Mouse (Mus musculus) MEL (cell line): ENCODE data around the gene Cdh13. TPM values are rescaled to one million over a fixed set of nuclear protein-coding genes. Genes with fewer than 3 reads are reported as not detected.

Source experiments
- DNase-seq: peaks from one replicate; pipeline ENCODE4 v3.0.0; 2011; ENCODE audit warnings: low read depth, low spot score
- H3K27ac ChIP-seq: 2 replicates; pipeline ENCODE4 v1.5.1; 2012; ENCODE audit warnings: low read depth, mild to moderate bottlenecking, control low read depth, low read length, moderate library complexity; ENCODE audit not compliant: control insufficient read depth
- H3K27me3 ChIP-seq, 2 experiments: fragments of 150-350 bp in 1 of 2; sonication (generic) in 1 of 2; 2 replicates each; pipeline ENCODE4 v1.6.1; 2012; ENCODE audit warnings: low read length in 2 of 2, mild to moderate bottlenecking in 2 of 2, improper control_type of control experiment in 1 of 2, moderate library complexity in 1 of 2; ENCODE audit not compliant: insufficient read depth in 2 of 2, control insufficient read depth in 1 of 2
- H3K36me3 ChIP-seq, 2 experiments: 2 replicates each; pipeline ENCODE4 v1.6.1; 2012 to 2014; ENCODE audit warnings: low read length in 2 of 2, improper control_type of control experiment in 1 of 2, inconsistent platforms in 1 of 2, mild to moderate bottlenecking in 1 of 2; ENCODE audit not compliant: insufficient read depth in 2 of 2, control insufficient read depth in 1 of 2
- H3K4me1 ChIP-seq, 2 experiments: fragments of 150-350 bp in 1 of 2; sonication (generic) in 1 of 2; 2 replicates each; pipeline ENCODE4 v1.6.1; 2012; ENCODE audit warnings: low read length in 2 of 2, improper control_type of control experiment in 1 of 2, mild to moderate bottlenecking in 1 of 2; ENCODE audit not compliant: insufficient read depth in 2 of 2, control insufficient read depth in 1 of 2
- H3K4me3 ChIP-seq, 2 experiments: fragments of 150-350 bp in 1 of 2; sonication (generic) in 1 of 2; 2 replicates each; pipeline ENCODE4 v1.5.1; 2012; ENCODE audit warnings: low read depth in 2 of 2, low read length in 2 of 2, mild to moderate bottlenecking in 2 of 2, moderate library complexity in 2 of 2, control low read depth in 1 of 2, improper control_type of control experiment in 1 of 2; ENCODE audit not compliant: control insufficient read depth in 1 of 2, insufficient read depth in 1 of 2
- H3K79me2 ChIP-seq: 2 replicates; pipeline ENCODE4 v1.6.1; 2012; ENCODE audit warnings: mild to moderate bottlenecking, low read length, moderate library complexity; ENCODE audit not compliant: control insufficient read depth, poor library complexity, insufficient read depth
- H3K9ac ChIP-seq: 2 replicates; pipeline ENCODE4 v1.6.1; 2012; ENCODE audit warnings: low read depth, mild to moderate bottlenecking, control low read depth, low read length, moderate library complexity; ENCODE audit not compliant: control insufficient read depth, poor library complexity, severe bottlenecking
- H3K9me3 ChIP-seq: fragments of 150-350 bp; sonication (generic); replicated peaks from 2 replicates; pipeline ENCODE4 v1.6.1; 2012; ENCODE audit warnings: mild to moderate bottlenecking, low read length, improper control_type of control experiment, moderate library complexity; ENCODE audit not compliant: insufficient read depth
- BHLHE40 ChIP-seq: IDR thresholded peaks from 2 replicates; pipeline ENCODE4 v1.6.1; 2012; ENCODE audit warnings: low read depth, mild to moderate bottlenecking, inconsistent platforms, low read length, improper control_type of control experiment, borderline replicate concordance
- CTCF ChIP-seq, 3 experiments: IDR thresholded peaks in 2 of 3; conservative IDR thresholded peaks in 1 of 3; 2 replicates each; pipeline ENCODE4 v1.5.1; 2011 to 2012; ENCODE audit warnings: low read length in 3 of 3, low read depth in 2 of 3, mild to moderate bottlenecking in 2 of 3, improper control_type of control experiment in 1 of 3, inconsistent platforms in 1 of 3, mixed read lengths in 1 of 3, moderate library complexity in 1 of 3; ENCODE audit not compliant: control insufficient read depth in 1 of 3, insufficient read depth in 1 of 3, poor library complexity in 1 of 3, severe bottlenecking in 1 of 3
- ELF1 ChIP-seq: IDR thresholded peaks from 2 replicates; pipeline ENCODE4 v1.6.1; 2014; ENCODE audit warnings: low read depth, mild to moderate bottlenecking, inconsistent platforms, low read length, improper control_type of control experiment, moderate library complexity
- GABPA ChIP-seq: IDR thresholded peaks from 2 replicates; pipeline ENCODE4 v1.6.1; 2012; ENCODE audit warnings: low read depth, mild to moderate bottlenecking, inconsistent platforms, low read length, improper control_type of control experiment, moderate library complexity
- GATA1 ChIP-seq: IDR thresholded peaks from 2 replicates; pipeline ENCODE4 v1.6.1; 2011; ENCODE audit warnings: low read depth, low read length, improper control_type of control experiment
- HCFC1 ChIP-seq: IDR thresholded peaks from 2 replicates; pipeline ENCODE4 v1.6.1; 2012; ENCODE audit warnings: low read depth, mild to moderate bottlenecking, inconsistent platforms, low read length, improper control_type of control experiment, moderate library complexity
- JUND ChIP-seq: IDR thresholded peaks from 2 replicates; pipeline ENCODE4 v1.6.1; 2011; ENCODE audit warnings: low read depth, mild to moderate bottlenecking, improper control_type of control experiment, low read length
- MAX ChIP-seq: IDR thresholded peaks from 2 replicates; pipeline ENCODE4 v1.6.1; 2011; ENCODE audit warnings: low read length, improper control_type of control experiment
- MAZ ChIP-seq: IDR thresholded peaks from 2 replicates; pipeline ENCODE4 v1.6.1; 2012; ENCODE audit warnings: low read depth, mild to moderate bottlenecking, inconsistent platforms, low read length, improper control_type of control experiment
- MEF2A ChIP-seq: IDR thresholded peaks from 2 replicates; pipeline ENCODE4 v1.6.1; 2014; ENCODE audit warnings: low read depth, mild to moderate bottlenecking, inconsistent platforms, low read length, improper control_type of control experiment; ENCODE audit not compliant: poor library complexity, insufficient replicate concordance, severe bottlenecking; ENCODE audit errors: extremely low read depth
- MXI1 ChIP-seq: IDR thresholded peaks from 2 replicates; pipeline ENCODE4 v1.6.1; 2011; ENCODE audit warnings: mild to moderate bottlenecking, low read depth, low read length, improper control_type of control experiment
- MYB ChIP-seq: IDR thresholded peaks from 2 replicates; pipeline ENCODE4 v1.6.1; 2011; ENCODE audit warnings: mild to moderate bottlenecking, low read depth, low read length, improper control_type of control experiment
- NELFE ChIP-seq: IDR thresholded peaks from 2 replicates; pipeline ENCODE4 v1.6.1; 2011; ENCODE audit warnings: low read depth, low read length, improper control_type of control experiment
- NRF1 ChIP-seq: IDR thresholded peaks from 2 replicates; pipeline ENCODE4 v1.6.1; 2014; ENCODE audit warnings: low read depth, mild to moderate bottlenecking, inconsistent platforms, low read length, improper control_type of control experiment, moderate library complexity; ENCODE audit not compliant: poor library complexity, insufficient read depth, severe bottlenecking
- POLR2A ChIP-seq, 2 experiments: IDR thresholded peaks; 2 replicates each; pipeline ENCODE4 v1.6.1; 2011 to 2012; ENCODE audit warnings: low read length in 2 of 2, mild to moderate bottlenecking in 2 of 2, control low read depth in 1 of 2, improper control_type of control experiment in 1 of 2, low read depth in 1 of 2, moderate library complexity in 1 of 2; ENCODE audit not compliant: control insufficient read depth in 1 of 2, insufficient read depth in 1 of 2, poor library complexity in 1 of 2
- POLR2AphosphoS2 ChIP-seq: IDR thresholded peaks from 2 replicates; pipeline ENCODE4 v1.6.1; 2011; ENCODE audit warnings: low read length, improper control_type of control experiment
- POLR2AphosphoS5 ChIP-seq: IDR thresholded peaks from 2 replicates; pipeline ENCODE4 v1.6.1; 2012; ENCODE audit warnings: low read depth, borderline replicate concordance, mild to moderate bottlenecking, inconsistent platforms, low read length, moderate library complexity, mixed read lengths
- SIN3A ChIP-seq: IDR thresholded peaks from 2 replicates; pipeline ENCODE4 v1.6.1; 2012; ENCODE audit warnings: low read length, improper control_type of control experiment, inconsistent platforms
- TAL1 ChIP-seq: IDR thresholded peaks from 2 replicates; pipeline ENCODE4 v1.6.1; 2012; ENCODE audit warnings: mild to moderate bottlenecking, inconsistent platforms, low read length, moderate library complexity, mixed read lengths
- UBTF ChIP-seq: IDR thresholded peaks from 2 replicates; pipeline ENCODE4 v1.6.1; 2012; ENCODE audit warnings: low read depth, mild to moderate bottlenecking, inconsistent platforms, low read length, improper control_type of control experiment, moderate library complexity, borderline replicate concordance; ENCODE audit not compliant: insufficient read depth
- USF2 ChIP-seq, 2 experiments: IDR thresholded peaks; 2 replicates each; pipeline ENCODE4 v1.6.1; 2011 to 2012; ENCODE audit warnings: improper control_type of control experiment in 2 of 2, low read length in 2 of 2, borderline replicate concordance in 1 of 2, inconsistent platforms in 1 of 2, low read depth in 1 of 2, mild to moderate bottlenecking in 1 of 2; ENCODE audit not compliant: insufficient read depth in 1 of 2
- ZC3H11A ChIP-seq: IDR thresholded peaks from 2 replicates; pipeline ENCODE4 v1.6.1; 2012; ENCODE audit warnings: low read depth, mild to moderate bottlenecking, inconsistent platforms, low read length, improper control_type of control experiment
- ZKSCAN1 ChIP-seq: IDR thresholded peaks from 2 replicates; pipeline ENCODE4 v1.6.1; 2012; ENCODE audit warnings: low read depth, mild to moderate bottlenecking, inconsistent platforms, low read length, improper control_type of control experiment, moderate library complexity
- ZNF384 ChIP-seq: IDR thresholded peaks from 2 replicates; pipeline ENCODE4 v1.6.1; 2012; ENCODE audit warnings: low read depth, mild to moderate bottlenecking, inconsistent platforms, low read length, improper control_type of control experiment
- polyA plus RNA-seq, 2 experiments: library from polyadenylated mRNA; stranded (reverse) in 1 of 2; unstranded in 1 of 2; fragments of >175 nt in 1 of 2; fragments of >200 nt in 1 of 2; gene quantifications; 2 replicates each; pipeline versions ENCODE4 v1.2.1 to v1.2.4; 2012; ENCODE audit warnings: low replicate concordance in 2 of 2, low read depth in 1 of 2; ENCODE audit not compliant: insufficient read length in 2 of 2, insufficient read depth in 1 of 2, missing spikeins in 1 of 2
- total RNA-seq: library from RNA; depleted of rRNA; stranded (reverse); fragments of 300-350 nt; gene quantifications from 2 replicates; pipeline ENCODE4 v1.2.3, GENCODE M21; 2012

The Cdh13 gene
- total and polyA plus RNA-seq, 3 experiments, result not detected

DNA sequence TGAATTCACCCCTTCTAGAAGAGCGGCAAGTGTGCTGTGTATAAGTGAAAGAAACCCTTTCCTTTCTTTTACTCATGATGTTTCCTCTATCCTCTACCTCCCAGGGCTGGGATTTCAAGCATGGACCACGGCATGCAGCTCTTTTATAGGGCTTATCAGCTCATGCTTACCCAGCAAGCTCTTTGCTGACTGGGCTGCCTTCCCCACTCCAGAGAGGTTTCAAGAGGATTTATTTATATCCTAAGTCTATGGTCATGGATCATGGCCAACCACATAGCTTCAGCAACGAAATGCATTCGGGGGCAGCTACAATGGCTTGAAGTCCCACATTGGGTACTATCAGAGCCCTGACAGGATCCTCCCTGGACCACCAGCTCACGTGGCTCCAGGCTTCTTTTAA is 304.4 kb downstream of the Cdh13 start:
- Histone ChIP-seq H3K36me3 (no peaks in the 10 kb centered on the region), H3K27me3 (no peaks in the 10 kb centered on the region)
- DNase-seq, result no peak
- TF ChIP-seq TAL1 (no peak), HCFC1 (no peak), UBTF (no peak), JUND (no peak), GABPA (no peak), BHLHE40 (no peak)
- TF ChIP-seq, all 39 proteins: peak for 0
- H3K79me2 ChIP-seq, result no peaks in the 10 kb centered on the region
- H3K4me3 ChIP-seq, result no peak overlapping the region
- H3K4me1 ChIP-seq, result no peaks in the 10 kb centered on the region
- H3K9ac ChIP-seq, result no peak overlapping the region
- no peak overlapping the region for H3K27ac ChIP-seq
- H3K9me3 ChIP-seq, result no peaks in the 10 kb centered on the region

DNA sequence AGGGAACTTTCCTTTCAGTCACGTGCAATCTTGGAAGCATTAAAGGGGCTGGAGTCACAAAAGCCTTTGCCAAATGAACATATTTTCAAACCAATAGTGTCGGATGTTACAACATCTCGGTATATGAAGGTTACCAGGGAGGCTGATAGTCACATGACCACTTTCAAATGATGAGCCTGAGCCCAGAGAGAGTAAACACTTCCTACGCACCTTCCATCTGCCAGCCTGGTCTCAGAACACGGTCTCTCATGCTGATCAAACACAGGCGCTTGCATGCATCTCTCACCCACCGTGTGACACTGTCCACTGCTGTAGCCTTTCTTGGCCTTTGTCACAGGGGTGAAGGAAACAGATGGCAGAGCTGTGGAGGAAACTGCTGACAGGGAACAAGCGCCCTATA is 313.3 kb downstream of the Cdh13 start:
- Histone ChIP-seq H3K27me3 (no peaks in the 10 kb centered on the region), H3K9ac (no peak overlapping the region), H3K9me3 (no peaks in the 10 kb centered on the region), H3K79me2 (no peaks in the 10 kb centered on the region), H3K36me3 (no peaks in the 10 kb centered on the region), H3K27ac (no peak overlapping the region), H3K4me1 (no peaks in the 10 kb centered on the region), H3K4me3 (no peak overlapping the region)
- DNase-seq, result no peak
- no peak for TF ChIP-seq POLR2AphosphoS2
- TF ChIP-seq NELFE, result no peak

DNA sequence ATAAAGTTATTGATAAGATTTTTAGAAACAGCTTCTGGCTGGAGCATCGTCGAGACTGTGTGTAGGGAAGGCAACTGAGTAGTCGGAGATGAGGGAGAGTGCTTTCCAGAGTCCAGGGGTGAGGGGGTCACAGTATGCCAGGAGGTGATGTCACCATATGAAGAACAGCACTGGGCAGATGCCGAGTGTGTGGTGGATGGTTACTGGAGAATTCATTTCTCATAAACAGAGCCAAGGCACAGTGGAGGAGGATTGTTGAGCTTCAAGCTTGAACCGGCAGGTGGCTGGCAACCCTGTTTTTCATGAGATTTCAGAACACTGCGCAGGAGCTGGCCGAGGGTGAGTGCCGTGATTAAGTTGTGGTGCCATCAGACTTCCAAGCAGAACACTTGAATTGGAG is 317.8 kb downstream of the Cdh13 start:
- Histone ChIP-seq H3K27me3 (no peaks in the 10 kb centered on the region), H3K9ac (no peak overlapping the region), H3K9me3 (no peaks in the 10 kb centered on the region), H3K36me3 (no peaks in the 10 kb centered on the region), H3K79me2 (no peaks in the 10 kb centered on the region), H3K4me1 (no peaks in the 10 kb centered on the region), H3K4me3 (no peak overlapping the region), H3K27ac (no peak overlapping the region)
- no peak for TF ChIP-seq MAX
- no peak for TF ChIP-seq POLR2A (IDR thresholded peaks at IDR 0.05; ENCODE audit: control insufficient read depth in 1 of 2, insufficient read depth in 1 of 2, low read depth in 1 of 2, low read length in 2 of 2, poor library complexity in 1 of 2)
- TF ChIP-seq ZC3H11A, result no peak
- TF ChIP-seq ZNF384, result no peak
- no peak for TF ChIP-seq MEF2A
- no peak for TF ChIP-seq MXI1
- no peak for TF ChIP-seq USF2 (IDR thresholded peaks at IDR 0.05; ENCODE audit: borderline replicate concordance in 1 of 2, insufficient read depth in 1 of 2, low read depth in 1 of 2, low read length in 2 of 2)
- TF ChIP-seq NRF1, result no peak
- no peak for TF ChIP-seq MAZ
- TF ChIP-seq MYB, result no peak
- no peak for TF ChIP-seq ZKSCAN1
- no peak for TF ChIP-seq GABPA
- no peak for TF ChIP-seq ELF1
- TF ChIP-seq SIN3A, result no peak
- TF ChIP-seq UBTF, result no peak
- TF ChIP-seq POLR2AphosphoS5, result no peak
- TF ChIP-seq BHLHE40, result no peak
- TF ChIP-seq CTCF (IDR thresholded peaks at IDR 0.05 in 2 of 3, conservative IDR thresholded peaks at IDR 0.05 in 1 of 3; ENCODE audit: control insufficient read depth in 1 of 3, insufficient read depth in 1 of 3, low read depth in 2 of 3, low read length in 3 of 3, poor library complexity in 1 of 3, severe bottlenecking in 1 of 3), result no peak
- no peak for TF ChIP-seq GATA1
- TF ChIP-seq TAL1, result no peak
- DNase-seq, result no peak
